Mouse (Mus musculus) small intestine, adult 2 months (tissue): ENCODE results near the gene Sec11a.

ENCODE experiments used
- CTCF ChIP-seq: fragments of 200-500 bp; IDR thresholded peaks from 2 replicates; pipeline ENCODE4 v1.5.1; 2012; ENCODE audit warnings: low read depth, mild to moderate bottlenecking, control low read depth, inconsistent platforms, low read length, moderate library complexity, mixed read lengths; ENCODE audit not compliant: insufficient replicate concordance, insufficient read length; ENCODE audit errors: extremely low read depth
- POLR2A ChIP-seq: fragments of 200-500 bp; IDR thresholded peaks from 2 replicates; pipeline ENCODE4 v1.6.1; 2012; ENCODE audit warnings: low read depth, mild to moderate bottlenecking, control low read depth, inconsistent platforms, low read length, moderate library complexity

- TF ChIP-seq CTCF (no peak), POLR2A (no peak)
These were observed 57.7 kb downstream of the Sec11a start for GRCm38 (mm10) chr7:80889841-80890241.
